Mouse (Mus musculus): ENCODE measurements at regions not wholly inside any gene's neighbourhood (a gene's known extent, or its start where the extent isn't known, plus 50 kb on each side); places are given as distances from the start of the nearest gene placed in this dataset.

GRCm38 (mm10) chr9:63881692-63882091, 123.9 kb upstream of the Smad3 start:
- WGBS, result 88% methylated on average over 10 of the region's 10 CpGs
- Histone ChIP-seq H3K4me3 (ENCODE audit: control insufficient read depth, insufficient read depth, low read length) (no peak overlapping the region), H3K27ac (ENCODE audit: control insufficient read depth, insufficient read depth, low read length) (no peak overlapping the region), H3K4me1 (replicated peaks; ENCODE audit: control insufficient read depth, insufficient read depth, low read length) (0 out of 2 replicates have a peak, but pooled peaks cover 3% of the 10 kb centered on the region), H3K36me3 (ENCODE audit: control insufficient read depth, insufficient read depth, low read length) (no peaks in the 10 kb centered on the region), H3K27me3 (ENCODE audit: control insufficient read depth, insufficient read depth, low read length) (no peaks in the 10 kb centered on the region)
- TF ChIP-seq POLR2A (IDR thresholded peaks at IDR 0.05; ENCODE audit: control insufficient read depth, extremely low read depth, insufficient read depth, low read length, poor library complexity) (no peak), CTCF (IDR thresholded peaks at IDR 0.05; ENCODE audit: borderline replicate concordance, control insufficient read depth, extremely low read depth, insufficient read depth, low read length, poor library complexity) (no peak)
- DNase-seq, result no peak

GRCm38 (mm10) chr9:63881261-63881563, 123.4 kb upstream of the Smad3 start:
- Histone ChIP-seq H3K27me3 (ENCODE audit: control insufficient read depth, insufficient read depth, low read length) (no peaks in the 10 kb centered on the region), H3K4me1 (replicated peaks; ENCODE audit: control insufficient read depth, insufficient read depth, low read length) (0 out of 2 replicates have a peak, but pooled peaks cover 3% of the 10 kb centered on the region), H3K4me3 (ENCODE audit: control insufficient read depth, insufficient read depth, low read length) (no peak overlapping the region), H3K36me3 (ENCODE audit: control insufficient read depth, insufficient read depth, low read length) (no peaks in the 10 kb centered on the region), H3K27ac (ENCODE audit: control insufficient read depth, insufficient read depth, low read length) (no peak overlapping the region)
- 80% methylated on average over 4 of the region's 4 CpGs for WGBS
- TF ChIP-seq POLR2A (IDR thresholded peaks at IDR 0.05; ENCODE audit: control insufficient read depth, extremely low read depth, insufficient read depth, low read length, poor library complexity), result no peak
- DNase-seq, result no peak

DNA sequence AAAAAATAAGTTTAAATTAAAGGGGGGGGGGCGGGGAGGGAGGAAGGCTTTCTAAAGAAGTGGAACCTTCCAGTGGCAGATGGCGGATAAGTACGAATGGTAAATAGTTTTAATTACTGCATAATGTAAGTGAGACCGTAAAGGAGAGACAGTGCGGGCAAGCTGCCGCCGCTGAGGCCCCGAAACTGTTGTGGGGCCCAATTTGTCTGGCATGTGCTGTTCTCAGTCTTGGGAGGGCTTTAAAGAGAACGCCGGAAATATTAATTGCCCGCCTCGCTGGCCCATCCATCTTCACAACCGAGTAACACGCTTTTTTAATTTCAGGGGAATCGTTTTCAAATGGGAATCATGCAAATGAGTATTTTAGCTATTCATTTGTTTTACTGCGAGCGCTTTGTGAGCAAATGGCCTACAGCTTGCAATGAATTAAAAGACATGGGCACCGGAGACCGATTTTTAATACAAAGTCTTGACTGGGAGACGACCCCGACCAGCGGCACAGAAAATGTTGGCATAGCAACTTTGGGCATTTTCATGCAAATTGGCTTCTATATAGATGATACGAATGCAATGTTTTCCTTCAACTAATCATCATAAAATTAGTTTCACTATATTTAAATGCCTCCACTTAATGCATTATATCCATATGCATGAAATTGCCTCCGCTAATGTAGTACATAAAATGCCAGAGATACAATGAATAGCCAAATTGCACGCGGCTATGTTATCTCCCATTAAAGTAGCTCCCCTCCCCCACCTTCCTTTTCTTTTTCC, 122.9 kb upstream of the Smad3 start:
- Histone ChIP-seq H3K27me3 (ENCODE audit: control insufficient read depth, insufficient read depth, low read length) (no peaks in the 10 kb centered on the region), H3K4me3 (ENCODE audit: control insufficient read depth, insufficient read depth, low read length) (no peak overlapping the region), H3K36me3 (ENCODE audit: control insufficient read depth, insufficient read depth, low read length) (no peaks in the 10 kb centered on the region), H3K27ac (ENCODE audit: control insufficient read depth, insufficient read depth, low read length) (no peak overlapping the region), H3K4me1 (replicated peaks; ENCODE audit: control insufficient read depth, insufficient read depth, low read length) (0 out of 2 replicates have a peak, but pooled peaks cover 3% of the 10 kb centered on the region)
- 37% methylated on average over 26 of the region's 26 CpGs for WGBS
- no peak for TF ChIP-seq CTCF (IDR thresholded peaks at IDR 0.05; ENCODE audit: borderline replicate concordance, control insufficient read depth, extremely low read depth, insufficient read depth, low read length, poor library complexity)
- TF ChIP-seq POLR2A (IDR thresholded peaks at IDR 0.05; ENCODE audit: control insufficient read depth, extremely low read depth, insufficient read depth, low read length, poor library complexity), result no peak
- DNase-seq, result no peak

DNA sequence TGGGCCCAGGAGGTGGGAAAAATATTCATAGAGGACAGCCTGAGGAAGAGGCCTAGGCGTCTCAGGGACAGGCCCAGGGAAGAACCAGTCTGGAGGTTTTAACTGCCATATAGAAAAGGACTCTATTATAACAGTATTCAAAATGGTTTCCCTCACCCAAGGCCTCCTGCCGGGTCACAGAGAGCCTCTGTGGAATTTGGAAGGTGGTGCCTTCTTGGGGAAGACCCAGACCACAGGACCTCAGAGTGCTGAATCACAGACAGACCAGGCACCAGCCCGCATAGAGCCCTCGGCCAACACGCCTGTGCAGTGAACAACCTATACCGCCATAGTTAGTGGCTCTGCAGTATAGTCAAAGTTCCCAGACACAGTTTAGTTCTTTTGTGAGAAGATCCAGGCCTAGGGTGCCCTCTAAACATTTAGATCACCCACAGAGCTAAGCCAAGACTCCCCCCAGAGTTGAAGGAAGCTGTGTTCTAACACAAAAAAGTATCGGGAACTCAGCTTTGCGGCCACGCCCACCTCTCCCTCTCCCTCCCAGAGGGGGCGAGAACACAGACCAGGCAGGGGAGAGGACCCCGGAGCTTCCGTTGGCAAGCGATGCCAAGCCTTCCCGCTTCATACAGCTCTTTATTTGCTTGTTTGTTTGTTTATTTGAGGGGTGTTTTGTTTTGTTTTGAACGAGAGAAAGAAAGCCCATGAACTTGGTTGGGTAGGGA, 122.1 kb upstream of the Smad3 start:
- peak; percentile 16 for DNase-seq
- Histone ChIP-seq H3K4me3 (ENCODE audit: control insufficient read depth, insufficient read depth, low read length) (no peak overlapping the region), H3K27ac (ENCODE audit: control insufficient read depth, insufficient read depth, low read length) (no peak overlapping the region), H3K36me3 (ENCODE audit: control insufficient read depth, insufficient read depth, low read length) (no peaks in the 10 kb centered on the region), H3K4me1 (replicated peaks; ENCODE audit: control insufficient read depth, insufficient read depth, low read length) (0 out of 2 replicates have a peak, but pooled peaks cover 3% of the 10 kb centered on the region), H3K27me3 (ENCODE audit: control insufficient read depth, insufficient read depth, low read length) (no peaks in the 10 kb centered on the region)
- WGBS, result 33% methylated on average over 15 of the region's 15 CpGs
- TF ChIP-seq POLR2A (IDR thresholded peaks at IDR 0.05; ENCODE audit: control insufficient read depth, extremely low read depth, insufficient read depth, low read length, poor library complexity) (no peak), CTCF (IDR thresholded peaks at IDR 0.05; ENCODE audit: borderline replicate concordance, control insufficient read depth, extremely low read depth, insufficient read depth, low read length, poor library complexity) (no peak)

GRCm38 (mm10) chr9:63877864-63878263, 120.1 kb upstream of the Smad3 start:
- TF ChIP-seq CTCF (IDR thresholded peaks at IDR 0.05; ENCODE audit: borderline replicate concordance, control insufficient read depth, extremely low read depth, insufficient read depth, low read length, poor library complexity) (no peak), POLR2A (IDR thresholded peaks at IDR 0.05; ENCODE audit: control insufficient read depth, extremely low read depth, insufficient read depth, low read length, poor library complexity) (no peak)
- no peaks in the 10 kb centered on the region for H3K36me3 ChIP-seq (ENCODE audit: control insufficient read depth, insufficient read depth, low read length)
- 0 out of 2 replicates have a peak, but pooled peaks cover 3% of the 10 kb centered on the region for H3K4me1 ChIP-seq (replicated peaks; ENCODE audit: control insufficient read depth, insufficient read depth, low read length)
- no peak overlapping the region for H3K4me3 ChIP-seq (ENCODE audit: control insufficient read depth, insufficient read depth, low read length)
- no peaks in the 10 kb centered on the region for H3K27me3 ChIP-seq (ENCODE audit: control insufficient read depth, insufficient read depth, low read length)
- DNase-seq, result no peak
- H3K27ac ChIP-seq (ENCODE audit: control insufficient read depth, insufficient read depth, low read length), result no peak overlapping the region
- WGBS, result 94% methylated on average over 7 of the region's 7 CpGs

GRCm38 (mm10) chr9:63876886-63877285, 119.1 kb upstream of the Smad3 start:
- H3K4me1 ChIP-seq (replicated peaks; ENCODE audit: control insufficient read depth, insufficient read depth, low read length), result 0 out of 2 replicates have a peak, but pooled peaks cover 3% of the 10 kb centered on the region
- DNase-seq, result no peak
- H3K27me3 ChIP-seq (ENCODE audit: control insufficient read depth, insufficient read depth, low read length), result no peaks in the 10 kb centered on the region
- H3K4me3 ChIP-seq (ENCODE audit: control insufficient read depth, insufficient read depth, low read length), result no peak overlapping the region
- WGBS, result 71% methylated on average over 13 of the region's 13 CpGs
- H3K36me3 ChIP-seq (ENCODE audit: control insufficient read depth, insufficient read depth, low read length), result no peaks in the 10 kb centered on the region
- no peak overlapping the region for H3K27ac ChIP-seq (ENCODE audit: control insufficient read depth, insufficient read depth, low read length)
- TF ChIP-seq CTCF (IDR thresholded peaks at IDR 0.05; ENCODE audit: borderline replicate concordance, control insufficient read depth, extremely low read depth, insufficient read depth, low read length, poor library complexity), result no peak
- TF ChIP-seq POLR2A (IDR thresholded peaks at IDR 0.05; ENCODE audit: control insufficient read depth, extremely low read depth, insufficient read depth, low read length, poor library complexity), result no peak

All from thymus, adult 2 months (tissue).